ENCODE assay signal across 8 mouse cellular contexts in the genomic region with DNA sequence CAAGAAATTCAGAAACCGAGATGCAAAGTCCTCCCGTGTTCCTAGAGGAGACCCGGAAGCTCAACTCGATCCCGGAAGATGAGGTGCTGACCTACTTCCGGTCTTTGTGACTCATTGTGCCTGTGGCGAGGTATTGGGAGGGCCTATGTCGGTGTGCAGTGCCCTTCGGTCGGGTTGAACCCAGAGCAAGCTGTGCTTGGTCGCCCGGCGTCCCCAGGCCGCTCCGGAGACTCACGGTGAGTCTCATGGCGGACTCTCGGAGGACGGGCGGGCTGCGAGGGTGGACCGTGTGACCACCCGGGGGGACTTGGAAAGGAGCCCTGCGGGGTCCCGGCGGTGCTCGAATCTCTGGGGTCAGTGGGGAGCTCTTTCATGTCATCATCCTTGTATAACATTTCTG. TPM values are rescaled to one million over a fixed set of nuclear protein-coding genes. Genes with fewer than 3 reads are reported as not detected.
DNase-seq lines count a peak whose midpoint lies in the region; ATAC-seq lines count a peak whose summit lies in the region.

TSS of gene Zkscan1 (plus strand) at position 89 of the 400 bp plus-strand sequence.

- DNase-seq in adrenal gland, adult (ENCODE audit: inconsistent age in 2 of 2, low spot score in 1 of 2): peak; percentile 87 to 95
- peak; percentile 95 for DNase-seq in embryo, embryonic 10.5 days (ENCODE audit: low spot score)
- DNase-seq in gastrocnemius, postnatal 14 days: peak; percentile 75
- peak; percentile 80 to 81 for DNase-seq in left cerebral cortex, postnatal 10 days (ENCODE audit: extremely low spot score in 1 of 2, low spot score in 2 of 2)
- DNase-seq in right cerebral cortex, postnatal 25 days: peak; percentile 81
- peak; percentile 59 to 62 for DNase-seq in urinary bladder, postnatal 4 days (ENCODE audit: low spot score in 2 of 2)

- ATAC-seq in inflammation-experienced regulatory T-cells, adult 6 months: peak; percentile 100
- peak; percentile 88 for ATAC-seq in megakaryocyte-erythroid progenitor cell, adult 5-6 weeks (replicated peaks; ENCODE audit: low FRiP score, low TSS enrichment, poor library complexity, severe bottlenecking)

- intact Hi-C loops in gastrocnemius, postnatal 14 days (cut with DNase I; ENCODE audit: low total_unique reads): no loop called here
- intact Hi-C loops in left cerebral cortex, postnatal 10 days (cut with DNase I): loop anchor here (5.0 kb wide), 1 partner anchor 293 kb away; no protein-coding TSS in a partner anchor

RNA-seq across cellular contexts. Expression of gene Zkscan1, which starts in this region (rescaled TPM):
- total RNA-seq in gastrocnemius, postnatal 14 days (2021): 10 to 100 TPM; 10.8 to 11.2 TPM
- polyA plus RNA-seq in inflammation-experienced regulatory T-cells, adult 6 months (2017; shearing (Covaris generic)): 10 to 100 TPM in 2 of 3 experiments, 1 to 10 TPM in 1; 9.7 to 11.1 (median 11.0) TPM
- total RNA-seq in left cerebral cortex, postnatal 10 days (2021): 10 to 100 TPM; 39.2 to 39.4 TPM
- 40.3 and 41.1 TPM in 2 replicates for total RNA-seq in megakaryocyte-erythroid progenitor cell, adult 5-6 weeks (2014; fragmentation: Nextera tagmentation)
- total RNA-seq in megakaryocyte-erythroid progenitor cell, adult 5-6 weeks (2017): 38.0 and 44.5 TPM in 2 replicates

Comparison
In these comparisons a context has a peak if more than half of its experiments do, and no peak if none do; other contexts are left out.
1. Peak in every context shown above with its lines: DNase-seq and ATAC-seq.